Mouse (Mus musculus): ENCODE data around the gene Mcam. TPM values are rescaled to one million over a fixed set of nuclear protein-coding genes. Genes with fewer than 3 reads are reported as not detected.
"Not testable (repeated sequence)": the region's sequence is repeated elsewhere in the genome, so short reads cannot be mapped to it uniquely, and the experiment has no call there.

Gene Mcam
- polyA plus RNA-seq, 1 experiment from 2014 or later = 30.4 TPM

- no peaks in the 10 kb centered on the region for H3K9me3 ChIP-seq
- 34% methylated on average over 9 of the region's 9 CpGs for WGBS
- no peaks in the 10 kb centered on the region for H3K4me1 ChIP-seq
- no peaks in the 10 kb centered on the region for H3K27me3 ChIP-seq
- peaks cover 25% of the 10 kb centered on the region for H3K36me3 ChIP-seq
- no peak overlapping the region for H3K4me3 ChIP-seq
- H3K9ac ChIP-seq = no peak overlapping the region
- no peak overlapping the region for H3K27ac ChIP-seq
- ATAC-seq (ENCODE audit: low FRiP score, low read depth) = no peak
- no peak overlapping the region for H3K4me2 ChIP-seq (replicated peaks)
These were observed 37.7 kb upstream of the Mcam start for GRCm38 (mm10) chr9:44096536-44096935.

DNA sequence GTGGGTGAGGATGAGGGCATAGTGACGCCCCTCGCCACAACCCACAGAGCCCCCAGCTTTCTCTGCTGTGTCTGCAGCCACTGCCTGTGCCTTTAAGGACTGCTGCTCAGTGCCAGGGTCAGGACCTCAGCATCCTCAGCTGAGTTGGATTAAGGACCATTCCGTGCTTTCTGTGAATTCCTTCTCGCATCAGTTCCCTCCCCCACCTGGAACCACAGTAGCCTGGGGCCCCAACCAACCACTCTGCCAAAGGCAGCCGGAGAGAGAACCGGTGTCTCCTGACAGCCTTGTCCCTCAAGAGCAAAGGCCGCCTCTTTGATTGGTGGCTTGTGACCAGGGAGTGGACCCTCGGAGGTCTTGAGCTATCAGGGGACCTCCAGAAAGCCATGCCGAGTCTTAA is 32.8 kb upstream of the Mcam start, which contains the start of gene Mfrp:
Mfrp (plus strand) TSS at position 240 of the 400 bp plus-strand sequence.
- H3K9ac ChIP-seq = no peak within 1 kb of the TSS
- no peak for ATAC-seq (ENCODE audit: low FRiP score, low read depth)

DNA sequence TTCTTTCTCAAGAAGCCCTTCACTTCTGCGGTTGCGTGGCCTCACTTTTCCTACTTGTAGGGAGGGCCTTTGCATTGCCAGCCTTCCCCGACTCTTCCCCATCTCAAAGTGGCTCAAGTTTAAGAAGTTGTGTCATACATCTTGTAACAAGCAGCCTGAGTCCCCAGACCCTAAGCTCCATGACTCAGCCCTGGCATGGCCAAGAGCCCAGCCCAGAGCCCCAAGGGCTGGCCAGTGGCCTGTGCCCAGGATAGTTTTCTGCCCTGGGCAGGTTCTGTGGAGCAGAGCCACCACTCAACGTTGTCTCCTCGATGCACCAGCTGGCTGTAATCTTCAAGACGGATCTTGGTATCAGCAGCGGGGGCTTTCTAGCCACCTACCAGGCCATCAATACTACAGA is 29.4 kb upstream of the Mcam start:
- Histone ChIP-seq H3K4me3 (no peak overlapping the region), H3K9ac (no peak overlapping the region), H3K27ac (no peak overlapping the region), H3K36me3 (peaks cover 53% of the 10 kb centered on the region), H3K4me1 (peaks cover 40% of the 10 kb centered on the region), H3K4me2 (replicated peaks) (no peak overlapping the region), H3K9me3 (no peaks in the 10 kb centered on the region), H3K27me3 (no peaks in the 10 kb centered on the region)
- WGBS = 90% methylated on average over 7 of the region's 7 CpGs
- ATAC-seq (ENCODE audit: low FRiP score, low read depth) = no peak

More for the DNA sequence above, 32.8 kb upstream of the Mcam start, which contains the start of gene Mfrp:
- Histone ChIP-seq H3K27me3 (no peaks in the 10 kb centered on the region), H3K4me1 (peaks cover 6% of the 10 kb centered on the region), H3K4me2 (replicated peaks) (no peak within 1 kb of the TSS), H3K27ac (no peak within 1 kb of the TSS), H3K36me3 (peaks cover 41% of the 10 kb centered on the region), H3K9me3 (no peaks in the 10 kb centered on the region), H3K4me3 (no peak within 1 kb of the TSS)
- WGBS = 58% methylated on average over 9 of the region's 9 CpGs

GRCm38 (mm10) chr9:44105781-44106180 is 28.5 kb upstream of the Mcam start:
- peaks cover 60% of the 10 kb centered on the region for H3K36me3 ChIP-seq
- H3K9ac ChIP-seq = no peak overlapping the region
- H3K4me3 ChIP-seq = no peak overlapping the region
- H3K4me1 ChIP-seq = peaks cover 49% of the 10 kb centered on the region
- ATAC-seq (ENCODE audit: low FRiP score, low read depth) = no peak
- H3K27me3 ChIP-seq = no peaks in the 10 kb centered on the region
- 88% methylated on average over 10 of the region's 10 CpGs for WGBS
- H3K4me2 ChIP-seq (replicated peaks) = no peak overlapping the region
- H3K27ac ChIP-seq = no peak overlapping the region
- no peaks in the 10 kb centered on the region for H3K9me3 ChIP-seq

- Histone ChIP-seq H3K4me2 (replicated peaks) (no peak overlapping the region), H3K27ac (no peak overlapping the region), H3K9ac (no peak overlapping the region), H3K9me3 (no peaks in the 10 kb centered on the region), H3K4me1 (peaks cover 51% of the 10 kb centered on the region), H3K4me3 (no peak overlapping the region), H3K36me3 (peaks cover 60% of the 10 kb centered on the region), H3K27me3 (no peaks in the 10 kb centered on the region)
- WGBS = 95% methylated on average over 7 of the region's 7 CpGs
- ATAC-seq (ENCODE audit: low FRiP score, low read depth) = no peak
These were observed 28.1 kb upstream of the Mcam start for GRCm38 (mm10) chr9:44106182-44106581.

GRCm38 (mm10) chr9:44106596-44106995 is 27.7 kb upstream of the Mcam start:
- no peak for ATAC-seq (ENCODE audit: low FRiP score, low read depth)
- 86% methylated on average over 4 of the region's 4 CpGs for WGBS
- H3K36me3 ChIP-seq = peaks cover 56% of the 10 kb centered on the region
- no peaks in the 10 kb centered on the region for H3K27me3 ChIP-seq
- no peaks in the 10 kb centered on the region for H3K9me3 ChIP-seq
- no peak overlapping the region for H3K9ac ChIP-seq
- peak overlapping the region; percentile 72; the same call in 1 of the 2 replicates for H3K27ac ChIP-seq
- H3K4me3 ChIP-seq = no peak overlapping the region
- peaks cover 52% of the 10 kb centered on the region for H3K4me1 ChIP-seq
- H3K4me2 ChIP-seq (replicated peaks) = peak overlapping the region; percentile 59

DNA sequence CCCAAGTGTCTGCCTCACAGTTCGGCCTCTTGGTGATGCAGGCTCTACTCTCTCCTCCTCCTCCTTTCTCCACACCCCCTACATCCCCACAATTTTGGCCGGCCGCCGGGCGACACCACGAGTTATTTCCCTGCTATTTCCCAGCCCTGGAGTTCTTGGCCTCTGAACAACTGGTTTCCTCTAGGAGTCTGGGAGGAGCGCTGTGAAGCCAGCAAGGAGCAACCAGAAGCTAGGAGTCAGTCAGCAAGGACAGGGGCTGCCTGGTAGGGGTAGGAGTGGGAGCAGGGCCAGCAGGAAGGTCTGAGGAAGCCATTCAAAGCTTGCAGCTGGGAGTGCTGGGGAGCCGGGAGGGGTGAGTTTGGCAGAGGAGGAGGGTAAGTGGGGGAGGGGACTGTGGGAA is 27.2 kb upstream of the Mcam start, which contains the start of gene C1qtnf5:
C1qtnf5 (plus strand) TSS at position 136 of the 400 bp plus-strand sequence.
- H3K36me3 ChIP-seq = peaks cover 52% of the 10 kb centered on the region
- peak within 1 kb of the TSS; percentile 59 for H3K4me2 ChIP-seq (replicated peaks)
- H3K9ac ChIP-seq = peak within 1 kb of the TSS; percentile 45; the same call in 1 of the 2 replicates
- peak within 1 kb of the TSS; percentile 72; the same call in 1 of the 2 replicates for H3K27ac ChIP-seq
- ATAC-seq (ENCODE audit: low FRiP score, low read depth) = peak; percentile 83
- H3K4me3 ChIP-seq = peak within 1 kb of the TSS; percentile 24
- H3K27me3 ChIP-seq = no peaks in the 10 kb centered on the region
- peaks cover 57% of the 10 kb centered on the region for H3K4me1 ChIP-seq
- no peaks in the 10 kb centered on the region for H3K9me3 ChIP-seq
- 28% methylated on average over 8 of the region's 8 CpGs for WGBS

DNA sequence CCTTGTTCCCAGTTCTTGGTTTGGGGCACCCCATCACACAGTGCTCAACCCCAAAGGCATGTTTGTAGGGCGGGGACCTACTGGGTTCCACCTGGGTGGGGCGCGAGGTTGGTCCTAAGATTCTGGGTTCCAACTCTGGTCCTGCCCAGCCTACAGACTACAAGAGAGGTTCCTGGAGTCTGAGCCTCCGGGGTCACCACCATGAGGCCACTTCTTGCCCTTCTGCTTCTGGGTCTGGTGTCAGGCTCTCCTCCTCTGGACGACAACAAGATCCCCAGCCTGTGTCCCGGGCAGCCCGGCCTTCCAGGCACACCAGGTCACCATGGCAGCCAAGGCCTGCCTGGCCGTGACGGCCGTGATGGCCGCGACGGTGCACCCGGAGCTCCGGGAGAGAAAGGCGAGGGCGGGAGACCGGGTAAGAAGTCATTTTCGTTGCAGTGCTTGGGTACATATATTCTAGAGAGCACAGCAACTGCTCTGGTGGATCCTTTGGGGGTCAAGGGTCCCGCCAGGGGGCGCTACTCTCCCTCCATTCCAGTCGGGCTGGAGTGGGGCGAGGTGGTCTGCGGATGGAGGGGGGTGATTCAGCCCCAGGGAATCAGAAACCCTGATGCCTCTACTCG is 26.6 kb upstream of the Mcam start:
- no peaks in the 10 kb centered on the region for H3K27me3 ChIP-seq
- peak overlapping the region; percentile 59 for H3K4me2 ChIP-seq (replicated peaks)
- peaks cover 57% of the 10 kb centered on the region for H3K4me1 ChIP-seq
- H3K36me3 ChIP-seq = peaks cover 52% of the 10 kb centered on the region
- no peaks in the 10 kb centered on the region for H3K9me3 ChIP-seq
- peak overlapping the region; percentile 24 for H3K4me3 ChIP-seq
- H3K27ac ChIP-seq = peak overlapping the region; percentile 72; the same call in 1 of the 2 replicates
- 0 out of 2 replicates have a peak, but pooled peaks have one; percentile 5 for ATAC-seq (ENCODE audit: low FRiP score, low read depth)
- 42% methylated on average over 25 of the region's 25 CpGs for WGBS
- peak overlapping the region; percentile 45; the same call in 1 of the 2 replicates for H3K9ac ChIP-seq

GRCm38 (mm10) chr9:44108269-44109055 is 25.8 kb upstream of the Mcam start:
- Histone ChIP-seq H3K4me2 (replicated peaks) (peak overlapping the region; percentile 59), H3K4me3 (peak overlapping the region; percentile 24), H3K4me1 (peaks cover 57% of the 10 kb centered on the region), H3K9ac (0 out of 2 replicates have a peak overlapping the region, but pooled peaks have one; percentile 45), H3K9me3 (no peaks in the 10 kb centered on the region), H3K27me3 (no peaks in the 10 kb centered on the region), H3K36me3 (peaks cover 51% of the 10 kb centered on the region), H3K27ac (no peak overlapping the region)
- ATAC-seq (ENCODE audit: low FRiP score, low read depth) = no peak
- 80% methylated on average over 31 of the region's 31 CpGs for WGBS

- H3K36me3 ChIP-seq = peaks cover 41% of the 10 kb centered on the region
- peak overlapping the region; percentile 48 for H3K9ac ChIP-seq
- H3K4me2 ChIP-seq (replicated peaks) = peak overlapping the region; percentile 59
- no peak for ATAC-seq (ENCODE audit: low FRiP score, low read depth)
- H3K9me3 ChIP-seq = no peaks in the 10 kb centered on the region
- peaks cover 57% of the 10 kb centered on the region for H3K4me1 ChIP-seq
- peak overlapping the region; percentile 52; the same call in 1 of the 2 replicates for H3K27ac ChIP-seq
- peak overlapping the region; percentile 28 for H3K4me3 ChIP-seq
- WGBS = 13% methylated on average over 9 of the region's 9 CpGs
- no peaks in the 10 kb centered on the region for H3K27me3 ChIP-seq
These were observed 24.7 kb upstream of the Mcam start for GRCm38 (mm10) chr9:44109360-44110095.

- H3K27me3 ChIP-seq; H3K27ac ChIP-seq; H3K9me3 ChIP-seq; ATAC-seq (ENCODE audit: low FRiP score, low read depth): not testable (repeated sequence)
- Histone ChIP-seq H3K9ac (0 out of 2 replicates have a peak overlapping the region, but pooled peaks have one; percentile 31), H3K4me2 (replicated peaks) (peak overlapping the region; percentile 70), H3K4me1 (peaks cover 46% of the 10 kb centered on the region), H3K36me3 (peaks cover 19% of the 10 kb centered on the region), H3K4me3 (peak overlapping the region; percentile 77)
- 72% methylated on average over 10 of the region's 12 CpGs for WGBS
These were observed 22.4 kb upstream of the Mcam start for GRCm38 (mm10) chr9:44111909-44112308.

Data from limb, embryonic 13.5 days (tissue).